Mouse (Mus musculus) lung, postnatal 10 days (tissue): ENCODE data around the gene Mc1r.
"Not testable (repeated sequence)": the region's sequence is repeated elsewhere in the genome, so short reads cannot be mapped to it uniquely, and the experiment has no call there.

Source experiments
- DNase-seq: peaks from one replicate; pipeline ENCODE4 v3.0.0; 2021

Gene Mc1r

DNA sequence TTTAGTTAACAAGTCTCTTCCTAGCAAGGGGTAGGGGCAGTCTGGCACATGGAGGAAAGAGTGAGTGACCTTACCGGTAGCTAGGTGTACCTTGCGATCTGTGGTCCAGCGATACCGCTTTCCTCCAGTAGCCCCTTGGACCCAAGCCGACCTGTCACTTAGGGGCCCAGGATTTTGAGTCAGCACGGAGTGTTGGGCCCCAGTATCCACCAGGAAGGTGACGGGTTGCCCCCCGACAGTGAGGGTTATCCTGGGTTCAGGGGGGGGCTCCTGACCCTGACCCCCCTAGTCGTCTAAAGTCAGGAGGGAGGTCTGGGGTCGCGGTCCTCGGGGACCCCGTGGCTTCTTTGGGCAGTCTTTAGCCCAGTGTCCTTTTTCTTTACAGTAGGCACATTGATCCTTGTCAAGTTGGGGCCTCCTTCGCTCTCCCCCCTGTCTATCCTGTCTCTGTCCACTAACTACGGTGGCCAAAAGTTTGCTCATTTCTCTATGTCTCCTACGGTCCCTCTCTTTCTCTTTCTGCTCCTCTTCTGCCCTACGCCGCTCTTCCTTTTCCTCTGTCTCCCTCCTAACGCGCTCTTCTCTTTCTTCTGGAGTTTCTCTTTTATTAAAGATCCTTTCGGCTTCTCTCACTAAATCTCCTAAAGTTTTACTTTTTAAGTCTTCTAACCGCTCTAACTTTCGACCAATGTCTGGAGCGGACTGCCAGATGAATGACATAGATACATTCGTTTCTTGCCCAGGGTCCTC is 24.9 kb downstream of the Mc1r start:
- DNase-seq, result no peak

GRCm38 (mm10) chr8:123432381-123432780 is 25.5 kb downstream of the Mc1r start:
- no peak for DNase-seq

- not testable (repeated sequence) for DNase-seq
These were observed 26.5 kb downstream of the Mc1r start for GRCm38 (mm10) chr8:123433241-123433974.

DNA sequence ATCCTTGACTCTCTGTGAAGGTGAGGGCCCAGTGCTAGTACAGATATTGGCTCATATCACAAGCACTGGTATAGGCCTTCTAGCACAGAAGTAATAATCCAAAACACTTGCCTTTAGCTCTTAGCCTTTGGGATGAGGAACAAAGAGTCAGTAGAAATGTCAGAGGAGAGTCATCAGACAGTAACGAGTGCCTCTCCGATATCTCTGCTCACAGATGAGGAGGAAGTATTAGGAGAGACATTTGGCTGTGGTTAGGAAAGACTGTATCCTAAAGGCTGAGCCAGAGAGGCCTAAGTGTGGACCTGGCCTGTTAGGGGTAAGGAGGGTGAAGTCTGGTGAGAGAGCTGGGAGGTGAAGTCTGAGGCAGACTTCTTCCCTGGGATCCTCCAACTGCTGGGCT is 34.9 kb downstream of the Mc1r start:
- no peak for DNase-seq

- no peak for DNase-seq
These were observed 35.4 kb downstream of the Mc1r start for GRCm38 (mm10) chr8:123442351-123442750.

- DNase-seq, result peak; percentile 96
These were observed 36.1 kb downstream of the Mc1r start for GRCm38 (mm10) chr8:123442871-123443575.

GRCm38 (mm10) chr8:123443576-123443921 is 36.6 kb downstream of the Mc1r start:
- DNase-seq, result no peak

DNA sequence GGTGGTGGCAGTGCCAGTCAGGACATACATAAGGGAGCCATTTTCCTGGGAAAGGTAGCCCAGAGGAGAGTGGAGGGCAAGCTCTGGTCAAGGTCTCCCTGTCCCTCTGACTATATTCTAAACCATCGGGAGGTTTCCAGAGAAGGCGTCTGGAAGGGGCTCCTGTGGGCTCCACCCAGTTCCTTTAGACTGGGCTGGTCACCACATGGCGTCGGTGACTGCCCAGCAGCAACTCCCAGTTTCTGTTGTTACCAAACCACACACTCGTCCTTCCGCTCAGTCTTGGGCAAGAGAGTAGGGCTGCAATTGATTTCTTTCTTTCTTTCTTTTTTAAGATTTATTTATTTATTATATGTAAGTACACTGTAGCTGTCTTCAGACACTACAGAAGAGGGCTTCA is 37.2 kb downstream of the Mc1r start:
- DNase-seq, result no peak

GRCm38 (mm10) chr8:123445981-123446380 is 39.1 kb downstream of the Mc1r start:
- DNase-seq, result no peak

DNA sequence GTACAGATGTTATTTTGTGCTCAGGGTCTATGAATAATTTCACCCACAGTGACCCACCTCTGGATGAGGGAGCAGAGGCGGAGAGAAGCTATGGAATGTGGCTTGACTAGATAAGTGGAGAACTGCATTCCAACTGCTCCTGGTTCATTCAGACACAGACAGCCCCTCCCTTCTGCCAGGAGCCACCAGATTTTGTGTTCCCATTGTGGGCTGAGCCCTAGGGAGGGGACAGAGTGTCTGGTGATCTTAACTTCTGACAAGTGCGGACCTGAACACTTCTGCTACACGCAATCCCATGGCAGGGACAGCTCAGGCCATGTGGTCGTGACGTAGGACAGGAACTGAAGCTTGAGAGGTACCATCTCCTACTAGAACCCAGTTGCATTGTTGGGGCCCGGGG is 39.9 kb downstream of the Mc1r start:
- DNase-seq, result no peak

DNA sequence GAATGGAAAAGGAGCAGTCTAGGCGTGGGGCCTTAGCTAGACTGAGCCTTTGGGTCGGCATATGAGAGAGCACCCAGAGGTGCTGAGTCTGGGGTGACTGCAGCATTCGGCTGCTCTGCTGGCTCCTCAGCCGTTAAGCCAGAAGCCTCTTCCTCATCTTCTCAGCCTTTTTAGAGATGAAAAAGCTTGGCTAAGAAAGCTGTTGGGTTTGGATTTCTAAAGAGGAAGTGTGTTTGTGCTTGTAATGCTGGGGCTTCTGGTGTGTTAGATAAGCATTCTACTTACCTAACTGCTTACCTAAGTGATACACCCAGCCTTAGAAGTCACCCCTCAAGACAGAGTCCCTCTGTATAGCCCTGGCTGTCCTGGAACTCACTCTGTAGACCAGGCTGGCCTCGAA is 43.9 kb downstream of the Mc1r start:
- no peak for DNase-seq

GRCm38 (mm10) chr8:123451747-123452146 is 44.8 kb downstream of the Mc1r start:
- DNase-seq, result not testable (repeated sequence)

DNA sequence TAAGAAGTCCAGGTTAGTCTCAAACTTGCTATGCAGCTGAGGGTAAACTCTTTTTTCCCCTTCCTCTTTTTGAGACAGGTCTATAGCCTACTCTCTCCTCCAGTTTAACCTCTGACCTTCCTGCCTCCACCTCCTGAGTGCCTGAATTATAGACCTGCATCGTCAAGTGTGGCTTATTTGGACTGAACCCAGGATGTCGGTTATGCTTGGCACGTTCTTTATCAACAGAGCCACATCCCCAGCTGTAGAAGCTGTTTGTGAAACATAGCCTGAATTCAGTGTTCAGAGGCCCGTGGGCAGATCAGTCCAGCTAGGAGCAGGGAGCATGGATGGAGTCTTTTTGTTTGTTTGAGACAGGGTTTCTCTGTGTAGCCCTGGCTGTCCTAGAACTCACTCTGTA is 45.2 kb downstream of the Mc1r start:
- DNase-seq, result no peak

GRCm38 (mm10) chr8:123453291-123453690 is 46.4 kb downstream of the Mc1r start:
- DNase-seq, result no peak

GRCm38 (mm10) chr8:123453951-123454350 is 47.0 kb downstream of the Mc1r start:
- no peak for DNase-seq

- DNase-seq, result no peak
These were observed 47.7 kb downstream of the Mc1r start for GRCm38 (mm10) chr8:123454559-123454958.
